Mouse (Mus musculus) layer of hippocampus, adult 9-10 months (tissue): Measurements from ENCODE around the gene Tas2r102.

Experiments used
- DNase-seq: peaks from one replicate; pipeline ENCODE4 v3.0.0; 2022; ENCODE audit warnings: low spot score

The Tas2r102 gene

GRCm38 (mm10) chr6:132761831-132762230 is at the start of gene Tas2r102:
Gene Tas2r102, plus strand, starts transcription at chr6:132762131.
- no peak for DNase-seq

- DNase-seq, result no peak
Measured at GRCm38 (mm10) chr6:132737935-132738334, 24.0 kb upstream of the Tas2r102 start, which contains the start of gene Tas2r115. Gene Tas2r115, minus strand, starts transcription at chr6:132738035.

GRCm38 (mm10) chr6:132750206-132750605 is 11.7 kb upstream of the Tas2r102 start:
- no peak for DNase-seq

GRCm38 (mm10) chr6:132754430-132754829 is 7.5 kb upstream of the Tas2r102 start, which contains the start of gene Tas2r124:
Gene Tas2r124, plus strand, starts transcription at chr6:132754730.
- no peak for DNase-seq

GRCm38 (mm10) chr6:132778062-132778461 is 16.1 kb downstream of the Tas2r102 start, which contains the start of gene Tas2r136:
Gene Tas2r136, minus strand, starts transcription at chr6:132778162.
- DNase-seq, result no peak

- no peak for DNase-seq
Measured at GRCm38 (mm10) chr6:132795393-132795792, 33.5 kb downstream of the Tas2r102 start.

- no peak for DNase-seq
Measured at GRCm38 (mm10) chr6:132802518-132802917, 40.6 kb downstream of the Tas2r102 start, which contains the start of gene Tas2r117. Gene Tas2r117, plus strand, starts transcription at chr6:132802818.
